Mouse (Mus musculus) c-Kit-positive CD71-negative TER-119-negative erythroid progenitor cells, embryonic 14.5 days (primary cell): Measurements from ENCODE around the gene Tor3a.

Experiments used
- DNase-seq: peaks from one replicate; pipeline ENCODE4 v3.0.0-alpha.2; 2013; ENCODE audit warnings: low read depth

Gene Tor3a

GRCm38 (mm10) chr1:156674195-156675000, at the start of gene Tor3a:
Tor3a (minus strand) TSS chr1:156674356.
- peak; percentile 59 for DNase-seq

GRCm38 (mm10) chr1:156722089-156722488, 47.9 kb upstream of the Tor3a start:
- no peak for DNase-seq

GRCm38 (mm10) chr1:156720046-156720445, 45.9 kb upstream of the Tor3a start:
- DNase-seq = no peak

GRCm38 (mm10) chr1:156718950-156719805, 45.0 kb upstream of the Tor3a start, which contains the start of gene Fam20b:
Fam20b (minus strand) TSS chr1:156719086.
- DNase-seq = peak; percentile 89

GRCm38 (mm10) chr1:156718286-156718949, 44.3 kb upstream of the Tor3a start:
- DNase-seq = peak; percentile 34

GRCm38 (mm10) chr1:156717751-156718285, 43.7 kb upstream of the Tor3a start:
- no peak for DNase-seq

GRCm38 (mm10) chr1:156716681-156717080, 42.5 kb upstream of the Tor3a start:
- DNase-seq = no peak

GRCm38 (mm10) chr1:156710472-156711098, 36.4 kb upstream of the Tor3a start:
- no peak for DNase-seq

- no peak for DNase-seq
Observed at GRCm38 (mm10) chr1:156708672-156709071, 34.5 kb upstream of the Tor3a start.

- no peak for DNase-seq
Observed at GRCm38 (mm10) chr1:156705696-156706285, 31.6 kb upstream of the Tor3a start.

- no peak for DNase-seq
Observed at GRCm38 (mm10) chr1:156703444-156703843, 29.3 kb upstream of the Tor3a start.

- DNase-seq = no peak
Observed at GRCm38 (mm10) chr1:156702151-156702550, 28.0 kb upstream of the Tor3a start.

- no peak for DNase-seq
Observed at GRCm38 (mm10) chr1:156686025-156686661, 12.0 kb upstream of the Tor3a start.

GRCm38 (mm10) chr1:156679599-156679998, 5.4 kb upstream of the Tor3a start:
- no peak for DNase-seq

- no peak for DNase-seq
Observed at GRCm38 (mm10) chr1:156677230-156677629, 3.1 kb upstream of the Tor3a start.

GRCm38 (mm10) chr1:156676596-156676995, 2.4 kb upstream of the Tor3a start:
- DNase-seq = no peak

GRCm38 (mm10) chr1:156676171-156676570, 2.0 kb upstream of the Tor3a start:
- DNase-seq = peak; percentile 65

GRCm38 (mm10) chr1:156673476-156674194, 521 bp downstream of the Tor3a start:
- no peak for DNase-seq

- DNase-seq = no peak
Observed at GRCm38 (mm10) chr1:156672720-156673475, 1.3 kb downstream of the Tor3a start.
